Mouse (Mus musculus): ENCODE measurements around the gene Hpn. TPM values are rescaled to one million over a fixed set of nuclear protein-coding genes. Genes with fewer than 3 reads are reported as not detected.

Gene Hpn
- polyA plus RNA-seq, 1 experiment = 0.16 TPM

DNA sequence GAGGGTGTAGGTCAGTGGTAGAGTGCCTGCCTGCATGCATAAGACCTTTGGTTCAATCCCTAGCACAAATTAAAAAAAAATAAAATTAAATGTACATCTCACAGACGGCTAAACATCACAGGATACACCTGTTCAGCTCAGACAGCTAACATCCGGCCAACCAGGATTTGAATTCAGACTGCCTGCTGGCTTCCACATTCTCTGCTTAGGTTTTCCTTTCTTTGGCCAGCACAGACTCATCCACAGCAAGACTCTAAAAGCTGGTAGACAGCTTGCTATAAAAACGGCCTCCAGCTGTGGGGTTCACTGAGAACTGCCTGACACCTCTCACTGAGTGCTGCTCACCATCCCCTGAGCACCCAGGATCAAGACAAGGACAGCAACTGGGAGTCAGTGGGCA lies 8.9 kb downstream of the Hpn start:
- TF ChIP-seq GATA1 (IDR thresholded peaks at IDR 0.05; ENCODE audit: low read length) = no peak

GRCm38 (mm10) chr7:31105061-31105768 lies 9.9 kb downstream of the Hpn start:
- no peak for TF ChIP-seq GATA1 (IDR thresholded peaks at IDR 0.05; ENCODE audit: low read length)

DNA sequence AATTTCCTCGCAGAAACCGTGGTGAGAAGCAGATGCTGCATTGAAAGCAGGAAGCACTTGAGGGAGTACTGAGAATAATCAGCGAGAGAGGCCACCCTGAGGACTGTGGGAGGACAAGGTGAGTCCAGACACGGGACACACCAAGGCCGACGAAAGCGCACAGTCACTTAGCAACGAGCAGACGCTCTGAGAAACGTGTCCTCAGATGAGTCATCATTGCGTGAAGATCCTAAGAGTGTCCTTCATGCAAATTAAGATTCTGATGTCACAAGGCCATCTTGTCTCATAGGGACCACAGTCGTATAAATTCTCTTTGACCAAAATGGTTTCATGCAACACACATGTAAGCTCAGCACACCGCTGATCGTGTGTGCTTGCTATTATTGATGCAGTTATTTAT lies 14.3 kb downstream of the Hpn start:
- no peak for TF ChIP-seq GATA1 (IDR thresholded peaks at IDR 0.05; ENCODE audit: low read length)

DNA sequence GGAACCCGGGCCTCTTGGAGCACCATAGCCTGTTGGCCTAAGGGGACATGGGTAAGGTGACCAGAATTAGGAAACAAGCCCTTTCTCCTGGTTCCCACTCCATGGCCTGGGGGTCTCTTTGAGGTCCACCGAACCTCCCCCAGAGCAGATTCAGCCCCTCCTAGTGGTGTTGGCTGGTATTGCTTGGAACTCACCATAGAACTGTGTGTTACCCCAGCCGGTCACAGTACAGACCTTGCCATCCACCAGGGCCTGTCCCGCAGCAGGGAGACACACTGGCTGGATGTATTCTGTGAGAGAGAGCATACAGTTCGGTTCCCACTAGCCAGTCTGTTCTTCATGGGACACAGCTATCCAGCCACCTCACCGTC lies 15.5 kb downstream of the Hpn start:
- no peak for TF ChIP-seq GATA1 (IDR thresholded peaks at IDR 0.05; ENCODE audit: low read length)

DNA sequence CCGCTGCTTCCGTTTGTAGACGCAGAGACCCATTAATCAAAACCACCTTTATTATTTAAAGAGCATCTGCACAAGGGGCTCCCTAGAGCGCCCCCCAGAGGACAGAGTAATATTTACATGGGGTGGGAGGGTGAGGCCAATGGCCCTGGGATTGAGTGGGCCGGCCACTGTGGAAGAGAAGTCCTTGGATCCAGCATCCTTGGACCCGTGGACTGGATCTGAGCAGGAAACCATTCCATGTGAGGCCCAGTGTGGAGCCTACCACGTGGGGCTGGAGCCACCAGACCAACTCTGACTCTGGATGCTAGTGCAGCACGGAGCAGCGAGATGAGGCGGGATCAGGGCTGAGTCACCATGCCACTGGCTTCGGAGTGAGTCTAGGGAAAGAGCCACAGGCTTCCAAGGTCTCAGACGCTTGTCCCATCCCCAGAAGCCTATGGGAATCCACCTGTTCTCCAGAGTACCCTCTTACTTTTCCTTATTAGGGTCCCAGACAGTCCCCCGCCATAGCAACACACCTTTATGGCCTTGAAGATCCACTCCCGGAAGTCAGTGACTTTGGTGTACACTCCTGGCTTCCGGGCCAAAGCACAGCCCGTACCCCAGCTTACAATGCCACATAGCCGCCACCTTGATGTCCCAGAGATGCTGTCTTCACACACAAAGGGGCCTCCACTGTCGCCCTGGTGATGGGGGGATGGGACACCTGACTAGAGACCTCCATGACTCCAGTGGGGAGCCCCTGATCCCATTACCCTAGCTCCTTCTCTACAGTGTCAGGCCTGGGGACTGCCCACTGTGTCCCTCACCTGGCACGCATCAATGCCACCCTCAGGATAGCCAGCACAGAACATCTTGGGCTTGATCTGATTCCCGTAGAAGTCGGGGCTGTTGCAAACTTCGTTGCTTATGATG lies 16.1 kb downstream of the Hpn start:
- TF ChIP-seq GATA1 (IDR thresholded peaks at IDR 0.05; ENCODE audit: low read length) = no peak

GRCm38 (mm10) chr7:31097583-31098248 lies 17.4 kb downstream of the Hpn start:
- TF ChIP-seq GATA1 (IDR thresholded peaks at IDR 0.05; ENCODE audit: low read length) = no peak

DNA sequence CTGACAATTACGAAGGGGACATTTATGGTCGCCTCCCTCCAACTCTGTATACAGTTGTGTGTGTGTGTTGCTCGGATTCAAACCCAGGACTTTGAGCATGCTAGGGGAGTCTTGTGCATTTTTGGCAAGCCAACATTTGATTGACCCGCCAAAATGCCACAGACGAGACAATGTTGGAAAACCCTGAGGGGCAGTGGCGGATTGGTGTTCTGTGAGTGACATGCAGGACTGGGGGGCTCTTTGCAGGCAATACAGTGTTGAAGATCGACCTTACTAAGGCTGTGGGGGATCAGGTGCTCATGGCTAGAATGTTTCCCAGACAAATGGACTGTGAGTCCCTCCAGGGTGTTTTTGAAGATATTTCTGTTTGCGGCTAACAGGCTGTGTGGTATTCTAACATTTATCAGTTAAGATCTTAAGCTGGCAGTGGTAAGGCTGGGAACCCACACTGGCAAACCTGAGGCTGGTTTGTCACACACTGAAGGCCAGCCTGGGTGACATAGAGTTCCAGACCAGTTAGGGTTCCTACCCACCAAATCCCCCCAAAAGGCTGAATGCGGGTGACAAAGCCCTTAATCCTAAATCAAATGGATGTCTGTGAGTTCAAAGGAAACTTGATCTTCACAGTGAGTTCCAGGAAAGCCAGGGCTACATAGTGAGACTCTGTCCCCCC lies 18.1 kb downstream of the Hpn start:
- TF ChIP-seq GATA1 (IDR thresholded peaks at IDR 0.05; ENCODE audit: low read length) = no peak

DNA sequence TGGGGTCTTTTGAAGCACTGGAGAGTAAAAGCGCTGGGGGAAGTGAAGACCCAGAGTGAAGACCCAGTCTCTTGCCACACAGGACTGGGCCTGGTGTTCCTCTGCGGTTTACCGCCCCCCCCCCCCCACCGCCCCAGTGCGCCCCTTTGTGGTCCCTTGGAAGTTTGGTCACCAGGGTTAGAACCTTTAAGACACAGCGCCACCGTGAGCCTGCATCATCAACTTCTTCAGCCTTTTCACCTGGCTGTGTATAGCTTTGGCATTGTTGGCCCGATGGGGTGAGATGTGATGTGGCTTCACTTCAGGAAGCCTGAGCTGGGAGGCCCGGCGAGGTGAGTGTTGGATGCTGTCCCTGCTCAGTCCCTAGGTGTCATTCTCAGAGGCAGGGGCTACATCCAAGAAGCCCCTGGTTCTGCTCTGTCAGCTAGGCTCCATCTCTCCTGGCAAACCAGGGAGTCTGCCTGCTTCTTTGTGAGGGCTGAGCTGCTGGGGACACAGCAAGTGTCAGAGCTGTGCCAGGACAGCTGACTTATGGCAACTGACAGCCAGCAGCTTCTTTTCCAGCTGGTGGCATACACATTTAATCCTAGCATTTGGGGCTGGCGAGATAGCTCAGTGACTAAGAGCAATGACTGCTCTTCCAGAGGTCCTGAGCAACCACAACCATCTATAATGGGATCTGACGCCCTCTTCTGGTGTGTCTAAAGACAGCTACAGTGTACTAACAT lies 20.2 kb downstream of the Hpn start:
- TF ChIP-seq GATA1 (IDR thresholded peaks at IDR 0.05; ENCODE audit: low read length) = no peak

DNA sequence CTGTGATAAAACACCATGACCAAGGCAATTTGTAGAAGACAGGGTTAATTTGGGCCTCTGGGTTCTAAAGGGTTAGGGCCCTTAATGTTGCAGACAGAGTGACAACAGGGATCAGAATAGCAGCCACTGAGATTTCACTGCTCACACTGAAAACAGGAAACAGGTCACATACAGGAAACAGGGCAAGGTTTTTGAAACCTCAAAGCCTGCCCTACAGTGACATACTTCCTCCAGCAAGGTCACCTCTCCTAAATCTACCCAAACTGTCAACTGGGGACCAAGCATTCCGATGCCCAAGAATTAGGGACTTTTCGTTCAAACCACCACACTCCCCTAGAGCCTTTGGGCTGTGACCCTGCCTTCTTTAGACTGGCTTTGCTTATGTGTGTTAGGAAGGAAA lies 25.4 kb downstream of the Hpn start:
- no peak for TF ChIP-seq GATA1 (IDR thresholded peaks at IDR 0.05; ENCODE audit: low read length)

- TF ChIP-seq GATA1 (IDR thresholded peaks at IDR 0.05; ENCODE audit: low read length) = no peak
These were observed 26.9 kb downstream of the Hpn start for GRCm38 (mm10) chr7:31088206-31088605.

DNA sequence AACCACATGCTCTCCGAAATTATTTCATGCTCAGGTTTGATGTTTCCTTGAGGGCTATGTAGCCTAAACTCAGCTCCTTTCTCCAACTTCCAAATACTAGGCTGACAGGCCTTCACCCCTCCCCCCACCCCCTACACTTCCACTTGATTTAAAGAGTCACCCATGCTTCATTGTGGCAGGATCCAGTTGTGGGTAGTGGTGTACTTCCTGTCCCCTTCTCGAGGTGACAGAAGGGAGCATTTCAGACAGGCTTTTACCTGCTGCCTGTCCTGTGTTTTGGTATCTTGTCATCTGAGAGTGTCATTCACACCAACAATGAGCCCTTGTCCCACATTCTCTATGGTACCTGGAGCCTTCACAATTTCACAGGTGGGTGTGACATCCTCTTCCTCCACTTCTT lies 27.8 kb downstream of the Hpn start:
- TF ChIP-seq GATA1 (IDR thresholded peaks at IDR 0.05; ENCODE audit: low read length) = no peak

DNA sequence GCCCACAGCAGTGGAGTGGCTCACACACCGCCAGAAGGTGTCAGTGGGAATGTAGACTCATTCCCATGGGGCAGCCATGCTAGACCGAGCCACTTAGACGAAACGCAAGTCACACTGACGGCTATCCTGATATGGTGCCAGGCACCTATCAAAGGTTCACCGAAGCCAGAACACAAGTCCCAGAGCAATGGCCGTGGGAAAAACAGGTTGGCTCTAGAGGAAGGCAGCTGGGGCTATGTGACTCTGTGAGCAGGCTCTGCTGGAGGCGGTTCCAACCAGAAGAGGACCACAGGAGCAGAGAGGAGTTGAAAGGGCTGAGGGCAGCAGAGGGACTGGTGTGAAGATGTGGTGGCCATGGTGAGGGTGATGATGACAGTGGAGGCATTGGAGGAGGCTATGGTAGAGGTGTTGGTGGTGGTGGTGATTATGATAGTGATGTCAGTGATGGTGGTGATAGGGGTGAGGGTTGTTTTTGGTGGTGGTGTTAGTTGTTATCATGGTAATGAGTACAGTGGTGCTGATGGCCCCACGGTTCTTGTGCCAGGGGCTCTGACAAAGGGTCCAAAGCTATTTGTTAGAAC lies 28.8 kb downstream of the Hpn start:
- no peak for TF ChIP-seq GATA1 (IDR thresholded peaks at IDR 0.05; ENCODE audit: low read length)

DNA sequence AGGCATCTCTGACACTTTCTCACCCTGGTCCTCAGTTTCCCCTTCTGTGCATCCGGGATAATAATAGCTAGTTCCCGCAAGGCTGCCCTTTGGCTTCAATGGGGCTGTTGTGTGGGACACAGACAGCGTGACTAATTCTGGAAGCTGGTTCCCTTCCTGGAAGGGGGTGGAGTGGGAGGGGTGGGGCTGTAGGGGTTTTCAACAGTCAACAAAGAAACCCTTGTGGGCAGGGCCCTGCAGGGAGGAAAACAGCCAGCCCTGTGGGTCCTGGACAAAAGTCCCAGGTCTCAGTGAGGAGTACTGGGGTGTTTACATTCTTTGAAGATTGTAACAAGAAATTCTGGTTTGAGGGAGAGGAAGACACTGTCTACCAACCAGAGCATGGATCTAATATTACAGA lies 29.9 kb downstream of the Hpn start:
- TF ChIP-seq GATA1 (IDR thresholded peaks at IDR 0.05; ENCODE audit: low read length) = no peak

DNA sequence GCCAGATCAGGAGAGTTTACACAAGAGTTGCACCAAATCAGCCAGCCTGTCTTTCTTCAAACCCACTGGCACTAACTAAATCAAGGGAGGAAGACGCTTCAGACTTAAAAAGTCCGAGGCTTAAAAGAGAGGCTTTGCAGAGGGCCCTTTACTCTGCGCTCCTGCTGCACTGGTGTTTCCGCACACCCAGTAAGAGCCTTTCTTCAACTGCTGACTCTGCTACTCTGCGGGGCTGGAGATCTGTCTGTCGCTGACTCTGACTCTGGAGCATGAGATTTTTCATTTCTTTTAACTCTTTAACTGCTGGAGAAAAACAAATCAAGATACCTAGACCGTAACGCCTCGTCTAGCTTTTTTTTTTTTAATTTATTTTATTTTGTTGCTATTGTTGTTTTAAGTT lies 30.9 kb downstream of the Hpn start:
- TF ChIP-seq GATA1 (IDR thresholded peaks at IDR 0.05; ENCODE audit: low read length) = no peak

Measured in G1E-ER4 (cell line).